Mouse (Mus musculus): ENCODE measurements around the gene Siah1b.

The Siah1b gene

DNA sequence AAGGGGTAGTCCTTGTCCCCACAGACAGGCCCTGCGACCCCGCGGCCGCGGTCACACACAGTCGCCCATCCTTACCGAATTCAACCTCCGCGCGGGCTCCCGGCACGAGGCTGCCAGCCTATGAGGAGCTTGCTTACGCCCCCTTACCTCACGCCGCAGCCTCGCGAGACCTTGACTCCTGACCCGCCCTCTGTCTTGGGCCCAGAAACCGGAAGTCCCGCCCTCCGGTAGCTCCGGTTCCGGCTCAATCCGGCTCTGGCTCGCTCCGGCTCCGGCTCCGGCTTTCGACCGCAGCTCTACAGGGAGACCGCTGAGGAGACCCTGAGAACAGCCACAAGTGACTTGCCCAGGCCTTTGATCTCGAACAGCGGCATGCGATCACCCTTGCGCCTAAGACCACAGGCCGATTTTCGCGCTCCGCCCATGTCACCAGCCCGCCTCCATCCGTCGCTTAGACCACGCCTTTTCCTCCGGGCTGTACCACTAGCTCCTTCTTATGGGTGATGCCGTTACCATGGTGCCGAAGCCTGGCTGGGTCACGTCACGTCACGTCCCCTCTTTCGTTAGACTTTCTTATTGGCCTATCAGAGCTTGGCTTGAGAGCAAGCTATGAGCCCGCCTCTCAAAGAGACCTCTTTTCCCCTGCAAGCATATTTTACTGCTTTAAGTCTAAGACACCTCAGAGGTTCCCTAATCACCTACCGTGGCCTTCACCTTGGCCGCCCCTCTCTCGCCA lies at the start of gene Siah1b:
TSS of gene Siah1b (minus strand) at position 454 of the 736 bp plus-strand sequence.
- peak; percentile 77 for DNase-seq (ENCODE audit: low read depth)

DNA sequence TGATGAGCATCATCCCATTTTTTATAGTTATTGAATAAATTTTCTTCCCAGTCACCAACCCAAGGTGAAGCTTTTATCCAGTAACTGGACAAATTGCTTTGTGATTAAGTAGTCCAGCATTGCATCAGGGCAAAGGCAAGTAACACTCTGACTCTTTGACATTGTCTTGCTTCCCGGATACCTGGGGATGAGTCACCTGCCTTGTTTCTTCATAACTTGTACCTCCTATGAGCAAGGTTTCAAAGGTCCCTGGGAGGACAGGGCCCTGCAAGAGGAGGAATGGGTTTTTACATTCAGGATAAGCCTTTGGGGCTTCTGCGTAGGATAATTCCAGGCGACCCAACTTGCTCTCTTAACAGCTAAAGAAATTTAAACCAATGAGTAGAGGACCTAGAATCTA lies 47.6 kb upstream of the Siah1b start:
- DNase-seq (ENCODE audit: low read depth): no peak

DNA sequence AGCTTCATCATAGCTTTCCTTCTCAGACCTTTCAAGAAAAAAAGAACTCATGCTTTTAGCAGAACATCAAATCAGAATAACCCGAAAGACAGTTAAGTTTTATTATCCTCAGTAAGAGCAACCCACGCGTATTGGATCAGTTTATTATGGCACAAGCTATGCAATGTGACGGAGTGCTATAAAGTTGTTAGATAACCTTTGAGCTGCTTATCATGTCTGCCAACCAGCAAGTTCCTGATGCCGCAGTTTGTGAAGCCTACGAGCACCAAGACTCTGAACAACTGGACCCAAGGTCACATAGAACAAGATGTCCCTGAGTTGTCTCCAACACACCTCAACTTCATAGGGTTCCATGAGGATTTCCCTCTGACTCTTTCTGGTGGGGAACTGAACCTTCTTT lies 37.5 kb upstream of the Siah1b start:
- no peak for DNase-seq (ENCODE audit: low read depth)

DNA sequence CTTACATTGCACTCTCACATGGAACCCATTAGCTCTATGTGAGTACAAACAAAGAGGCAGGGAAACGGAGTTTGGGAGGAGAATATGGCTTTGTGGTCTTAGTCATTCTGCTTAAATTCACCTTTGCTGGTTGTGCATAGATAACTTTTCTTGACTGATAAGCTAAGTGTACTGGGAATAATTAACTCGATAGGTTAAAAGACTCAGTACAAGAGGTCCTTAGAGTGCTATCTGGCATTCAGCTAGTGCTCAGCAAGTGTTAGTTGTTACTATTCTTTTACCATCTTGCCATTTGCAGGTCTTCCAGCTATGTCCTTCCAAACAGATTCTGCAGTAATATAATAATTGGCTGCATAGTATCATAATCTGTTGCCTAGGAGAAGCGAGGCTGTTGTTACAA lies 34.9 kb upstream of the Siah1b start:
- no peak for DNase-seq (ENCODE audit: low read depth)

DNA sequence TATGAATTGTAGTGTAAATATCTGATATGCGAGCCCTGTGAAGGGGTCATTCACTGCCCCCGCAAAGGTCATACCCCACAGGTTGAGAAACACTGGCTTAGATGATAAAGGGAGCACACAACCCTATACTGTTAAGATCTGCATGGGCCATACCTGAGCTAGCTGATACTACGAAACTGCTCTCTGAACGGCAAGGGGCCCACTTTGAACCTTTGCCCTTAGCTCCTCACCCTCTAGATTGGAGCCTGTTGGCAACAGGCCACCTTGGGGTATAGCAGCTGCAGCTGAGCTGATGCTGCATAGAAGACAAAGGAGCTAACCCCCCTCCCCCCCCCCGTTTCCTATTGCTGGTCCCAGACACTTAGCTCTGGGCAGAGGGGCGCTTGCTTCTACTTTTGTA lies 26.4 kb upstream of the Siah1b start:
- DNase-seq (ENCODE audit: low read depth): no peak

DNA sequence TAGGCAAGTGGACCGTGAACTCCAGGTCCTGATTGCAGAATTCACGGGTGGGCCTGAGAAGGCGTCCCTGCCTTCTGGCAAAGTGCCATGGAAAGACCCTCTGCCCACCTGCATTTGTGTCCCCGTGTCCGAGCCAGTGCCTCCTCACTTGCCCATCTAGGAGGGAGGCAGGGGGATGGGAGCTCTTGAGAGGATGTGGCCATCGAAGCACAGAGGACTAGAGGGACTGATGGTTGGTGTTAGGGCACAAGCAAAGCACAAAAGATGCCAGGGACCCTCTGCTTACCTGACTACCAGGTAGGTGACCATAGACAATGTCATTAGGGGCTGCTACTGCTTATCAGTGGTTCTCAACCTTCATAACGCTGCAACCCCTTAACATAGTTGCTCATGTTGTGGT lies 25.9 kb upstream of the Siah1b start:
- no peak for DNase-seq (ENCODE audit: low read depth)

DNA sequence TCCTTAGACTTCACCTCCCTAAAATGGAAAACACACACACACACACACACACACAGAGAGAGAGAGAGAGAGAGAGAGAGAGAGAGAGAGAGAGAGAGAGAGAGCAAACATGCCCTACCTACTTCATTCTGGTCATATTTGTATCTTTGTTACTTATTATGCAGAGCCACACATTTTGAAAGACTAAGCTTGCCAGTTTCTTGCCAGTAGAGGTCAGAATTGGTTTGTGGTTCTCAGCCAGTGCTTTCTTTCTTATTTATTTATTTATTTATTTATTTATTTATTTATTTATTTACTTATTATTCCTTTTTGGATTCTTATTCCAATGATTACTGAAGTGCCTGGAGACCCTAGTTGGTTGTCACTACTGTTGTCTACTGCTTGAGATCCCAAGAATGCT lies 25.2 kb upstream of the Siah1b start:
- no peak for DNase-seq (ENCODE audit: low read depth)

DNA sequence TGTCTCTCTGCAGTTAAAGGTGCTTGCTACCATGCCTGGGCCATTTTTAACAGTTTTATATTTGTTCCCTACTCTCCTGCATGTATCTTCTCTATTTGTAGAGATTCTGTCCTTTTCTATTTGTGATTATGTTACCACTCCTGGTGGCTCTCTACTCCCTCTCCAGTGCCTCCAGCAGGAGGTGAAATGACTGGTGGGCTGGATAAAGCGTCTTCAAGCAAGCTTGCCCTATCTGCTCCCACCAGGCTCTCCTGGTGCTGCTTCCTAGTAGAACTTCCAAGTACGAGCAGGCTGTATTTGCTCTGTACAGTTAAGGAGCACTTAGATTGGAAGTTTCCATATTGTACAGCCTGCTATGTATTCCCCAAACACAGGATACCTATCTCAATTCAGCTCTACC lies 19.5 kb upstream of the Siah1b start:
- no peak for DNase-seq (ENCODE audit: low read depth)

DNA sequence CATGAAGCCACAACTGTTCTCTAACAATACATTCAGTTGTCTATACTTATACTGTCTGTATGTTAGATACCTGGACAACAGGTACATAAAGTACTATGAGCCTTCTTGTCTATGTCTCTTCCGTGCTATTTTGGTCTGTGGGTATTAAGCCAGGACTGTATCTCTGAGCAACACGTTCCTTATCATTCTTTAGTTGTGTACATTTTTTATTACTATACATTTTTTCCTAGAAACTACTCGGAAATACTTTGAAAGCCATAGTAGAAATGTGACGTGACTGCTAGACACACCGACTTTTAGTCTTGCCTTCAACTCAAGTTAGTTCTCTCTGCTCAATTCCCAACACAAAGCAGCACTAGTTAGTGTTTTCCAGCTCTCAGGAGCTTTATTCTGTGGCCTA lies 17.1 kb upstream of the Siah1b start:
- DNase-seq (ENCODE audit: low read depth): no peak

DNA sequence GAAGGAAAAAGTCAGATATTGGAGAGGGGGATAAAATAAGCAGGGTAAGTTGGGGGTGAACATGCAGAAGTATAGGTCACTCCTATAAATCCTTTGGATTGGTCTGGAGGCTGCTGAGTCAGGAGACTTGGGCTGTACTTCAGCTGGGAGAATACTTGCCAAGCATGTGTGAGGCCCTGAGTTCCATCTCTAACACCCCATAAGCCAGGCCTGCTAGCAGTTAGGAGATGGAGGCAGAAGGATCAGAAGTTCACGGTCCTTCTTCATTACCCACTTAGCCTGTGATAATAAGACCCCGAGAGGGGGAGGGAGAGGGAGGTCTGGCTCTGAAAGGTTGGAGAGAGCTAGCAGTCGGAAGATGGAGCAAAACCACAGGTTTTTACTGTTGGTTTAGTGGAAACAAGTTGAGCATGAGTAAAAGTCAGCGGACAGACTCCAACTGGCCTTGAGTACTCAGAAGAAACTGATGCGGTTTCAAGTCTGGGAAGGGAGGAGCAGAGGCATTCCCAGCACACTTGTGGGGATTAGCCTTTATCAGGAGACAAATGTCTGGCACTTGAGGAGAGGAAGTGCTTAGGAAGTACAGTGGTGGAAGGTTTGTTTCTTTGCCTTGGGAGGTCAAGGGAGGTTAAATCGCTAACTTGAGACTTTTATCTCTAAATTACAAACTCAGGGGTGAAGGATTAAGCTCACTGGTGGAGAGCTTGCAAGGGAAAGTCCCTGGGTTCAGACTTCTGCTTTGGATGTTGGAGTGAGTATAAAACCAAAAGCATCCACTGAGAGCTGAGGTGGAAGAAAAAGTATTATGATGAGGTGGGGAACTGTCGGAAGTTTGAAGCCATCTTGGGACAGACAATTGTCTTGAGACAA lies 16.2 kb upstream of the Siah1b start:
- DNase-seq (ENCODE audit: low read depth): no peak

DNA sequence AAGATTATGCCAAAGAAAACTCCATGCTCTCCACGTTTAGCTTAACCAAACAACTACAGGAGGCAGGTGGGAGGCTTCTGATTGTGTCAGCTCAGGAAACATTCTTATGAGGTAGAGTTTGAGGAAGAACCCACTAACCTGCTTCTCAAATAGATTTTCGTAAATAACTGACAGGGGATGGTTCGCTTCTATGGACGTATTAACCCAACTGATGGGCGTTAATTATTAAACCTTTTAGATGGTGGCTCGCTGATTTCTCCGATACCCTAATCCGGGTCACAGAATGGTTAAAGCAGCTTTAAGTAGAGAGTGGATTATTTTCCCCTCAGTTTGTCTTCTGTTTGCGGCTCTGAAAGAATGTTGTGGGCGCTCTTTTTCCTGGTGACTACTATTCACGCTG lies 13.6 kb upstream of the Siah1b start:
- DNase-seq (ENCODE audit: low read depth): no peak

DNA sequence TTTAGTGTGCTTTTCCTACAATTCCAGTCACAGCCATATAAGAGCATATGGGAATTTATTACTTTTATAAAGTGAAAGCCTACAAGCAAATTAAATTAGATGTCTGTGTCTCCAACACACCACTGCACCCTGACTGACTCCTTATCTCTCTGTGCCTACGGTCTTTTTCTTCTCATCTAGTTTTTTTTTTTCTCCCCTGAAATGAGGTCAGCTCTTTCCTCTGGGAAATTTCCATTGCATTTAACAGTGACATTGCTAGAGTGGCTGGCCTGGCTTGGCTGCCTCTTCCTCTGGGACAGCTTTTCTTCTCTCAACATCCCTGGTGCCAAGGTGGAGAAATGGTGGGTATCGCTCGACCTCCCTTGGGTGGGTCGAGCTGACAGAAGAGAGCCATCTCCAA lies 12.3 kb upstream of the Siah1b start, which contains the start of gene Cltrn:
TSS of gene Cltrn (plus strand) at position 249 of the 400 bp plus-strand sequence.
- no peak for DNase-seq (ENCODE audit: low read depth)

DNA sequence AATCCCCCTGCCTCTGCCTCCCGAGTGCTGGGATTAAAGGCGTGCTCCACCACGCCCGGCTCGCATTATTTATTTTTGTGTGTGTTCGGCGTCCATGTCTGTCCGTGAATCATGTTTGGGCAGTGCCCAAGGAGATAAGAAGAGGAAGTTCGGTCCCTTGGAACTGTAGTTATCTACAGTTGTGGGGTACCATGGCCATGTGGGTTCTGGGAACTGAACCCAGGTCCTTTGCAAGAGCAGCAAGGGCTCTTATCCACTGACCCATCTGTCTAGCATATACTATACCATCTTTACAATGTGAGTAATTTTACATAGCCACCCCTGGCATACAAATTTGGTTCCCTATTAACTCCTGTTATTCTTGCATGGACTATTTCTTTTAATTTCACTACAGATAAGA lies 5.7 kb upstream of the Siah1b start:
- no peak for DNase-seq (ENCODE audit: low read depth)

DNA sequence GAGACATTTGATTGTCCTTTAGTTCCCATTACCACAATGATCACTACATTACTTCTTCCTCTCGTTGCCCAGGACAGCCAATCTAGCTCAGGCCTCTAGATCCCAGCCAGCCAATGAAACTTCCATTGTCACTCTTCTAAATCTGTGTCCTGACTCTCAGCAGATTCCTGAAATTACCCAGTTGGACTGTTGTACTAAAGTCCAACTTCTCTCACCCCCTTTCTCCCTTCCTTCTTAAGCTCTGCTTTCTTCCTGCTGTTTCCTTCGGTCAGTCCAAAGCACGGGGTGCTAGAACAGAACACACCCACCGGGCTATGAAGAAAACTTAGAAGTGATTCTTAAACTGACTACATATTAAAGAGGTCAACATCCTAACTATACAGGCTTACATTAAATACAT lies 7.3 kb downstream of the Siah1b start:
- no peak for DNase-seq (ENCODE audit: low read depth)

DNA sequence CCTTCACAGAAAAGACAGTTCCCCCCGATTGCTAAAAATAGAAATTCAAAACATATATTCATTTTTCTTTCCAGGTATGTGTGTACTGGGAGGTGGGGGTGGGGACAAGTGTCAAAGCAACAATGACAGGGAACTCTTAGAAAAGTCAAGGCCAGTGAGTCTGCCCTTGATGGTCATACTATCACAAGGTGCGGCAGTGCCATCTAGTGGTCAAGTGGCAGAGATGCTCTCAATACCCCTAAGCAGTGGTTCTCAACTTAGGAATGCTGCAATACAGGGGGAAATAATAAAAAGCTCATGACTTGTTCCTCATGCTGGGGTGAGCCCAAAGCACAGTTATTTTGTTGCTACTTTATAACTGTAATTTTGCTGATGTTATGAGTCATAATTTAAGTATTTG lies 10.1 kb downstream of the Siah1b start:
- peak; percentile 67 for DNase-seq (ENCODE audit: low read depth)

DNA sequence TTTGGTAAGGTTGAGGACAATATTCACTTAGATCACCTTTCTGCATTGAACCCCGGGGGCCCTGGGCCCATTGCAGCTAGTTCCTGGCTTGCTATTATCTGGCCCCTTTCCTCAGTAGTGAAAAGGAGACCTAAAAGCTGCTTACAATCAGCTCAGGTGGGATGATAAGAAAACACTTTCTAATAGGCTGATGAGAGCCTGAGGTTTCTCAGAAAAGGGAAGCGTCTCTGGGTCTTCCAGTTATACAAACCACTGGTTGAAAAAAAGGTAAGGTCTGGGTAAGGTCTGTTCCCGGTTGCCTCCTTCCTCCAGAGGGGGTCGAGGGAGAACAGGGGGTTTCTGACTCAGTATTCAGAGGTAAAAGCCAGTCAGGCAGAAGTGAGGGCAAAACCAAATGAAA lies 17.2 kb downstream of the Siah1b start:
- DNase-seq (ENCODE audit: low read depth): no peak

DNA sequence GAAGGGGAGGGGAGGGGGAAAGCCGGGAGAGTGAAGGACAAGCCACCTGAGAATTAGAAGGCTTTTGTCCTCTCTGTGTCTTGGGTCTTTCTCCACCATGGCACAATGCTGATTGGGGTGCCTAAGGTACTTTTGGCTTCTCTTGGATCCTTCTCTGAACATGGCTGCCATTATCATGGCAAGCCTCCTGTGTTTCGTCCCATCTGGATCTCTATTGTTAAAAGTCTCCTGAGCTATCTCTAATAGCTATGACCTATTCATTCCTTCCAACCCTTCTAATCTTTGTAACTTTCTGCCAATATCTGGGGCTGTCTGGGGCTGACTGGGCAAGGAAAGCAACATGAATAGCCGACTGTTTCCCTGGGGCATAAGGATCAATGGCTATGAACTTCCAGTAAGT lies 17.8 kb downstream of the Siah1b start:
- DNase-seq (ENCODE audit: low read depth): no peak

DNA sequence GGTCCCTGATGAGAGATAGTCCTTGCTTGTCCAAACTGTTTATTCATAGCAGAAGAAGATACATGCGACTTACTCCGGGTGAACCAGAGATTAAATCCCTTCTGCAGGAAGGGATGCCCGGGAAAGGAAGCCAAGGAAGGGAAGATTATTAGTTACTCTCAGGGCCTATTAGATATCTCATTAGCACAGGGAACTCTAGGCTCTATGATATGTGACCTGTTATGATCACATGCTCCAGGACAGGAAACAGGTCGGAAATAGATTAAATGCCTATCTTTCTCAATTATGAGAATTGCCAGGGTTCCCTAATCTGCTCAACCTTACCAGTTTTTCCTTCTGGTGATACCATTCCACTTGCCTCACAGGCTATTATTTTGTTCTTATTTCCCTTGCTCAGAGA lies 20.6 kb downstream of the Siah1b start:
- DNase-seq (ENCODE audit: low read depth): no peak

DNA sequence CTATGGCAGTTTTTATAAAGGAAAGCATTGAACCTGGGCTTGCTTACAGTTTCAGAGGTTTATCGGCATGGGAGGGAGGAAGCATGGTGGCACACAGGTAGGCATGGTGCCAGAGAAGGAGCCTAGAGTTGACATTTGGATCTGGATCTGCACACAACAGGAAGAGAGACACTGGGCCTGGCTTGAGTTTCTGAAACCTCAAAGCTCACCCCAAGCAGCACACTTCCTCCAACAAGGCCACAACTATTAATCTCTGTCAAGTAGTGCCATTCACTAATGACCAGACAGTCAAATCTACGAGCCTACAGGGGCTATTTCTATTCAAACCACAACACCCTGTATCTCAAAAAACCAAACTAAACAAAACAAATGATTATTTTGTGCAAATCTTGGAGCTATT lies 29.6 kb downstream of the Siah1b start:
- DNase-seq (ENCODE audit: low read depth): no peak

DNA sequence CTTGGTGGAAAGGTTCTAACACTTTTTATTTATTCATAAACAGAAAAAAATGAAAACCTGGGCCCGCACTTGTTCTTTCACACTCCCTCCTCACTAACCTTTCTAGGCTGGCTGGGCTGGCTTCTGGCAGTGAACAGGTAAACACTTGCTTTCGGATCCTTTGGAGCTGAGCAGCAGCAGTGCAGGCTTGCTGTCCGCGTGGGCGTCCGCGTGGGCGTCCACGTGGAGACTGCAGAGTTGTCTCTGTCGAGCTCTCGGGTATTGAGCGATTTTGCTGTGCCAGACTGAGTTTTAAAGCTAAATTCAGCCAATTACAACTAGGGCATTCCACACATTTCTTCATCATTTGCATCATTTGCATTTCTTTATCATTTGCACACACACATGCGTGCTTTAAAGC lies 34.2 kb downstream of the Siah1b start:
- no peak for DNase-seq (ENCODE audit: low read depth)

DNA sequence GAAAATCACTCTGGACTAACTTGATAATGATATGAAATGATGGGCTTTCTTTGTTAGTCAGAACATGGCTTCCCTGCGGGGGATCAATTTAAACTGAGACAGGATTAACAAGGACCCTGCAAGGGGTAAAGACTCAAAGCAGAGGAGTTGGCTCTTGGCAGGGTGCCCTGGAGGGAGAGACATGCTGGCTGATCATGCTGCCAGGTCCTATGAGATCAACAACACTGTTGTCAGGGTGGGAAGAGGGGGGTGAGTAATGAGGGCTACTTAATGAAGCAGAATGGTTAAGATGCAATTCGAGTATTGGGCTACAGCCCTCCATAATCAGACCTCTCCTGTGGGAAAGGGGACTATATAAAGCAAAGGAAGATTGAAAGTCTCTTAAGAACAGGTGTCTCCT lies 37.4 kb downstream of the Siah1b start:
- DNase-seq (ENCODE audit: low read depth): no peak

DNA sequence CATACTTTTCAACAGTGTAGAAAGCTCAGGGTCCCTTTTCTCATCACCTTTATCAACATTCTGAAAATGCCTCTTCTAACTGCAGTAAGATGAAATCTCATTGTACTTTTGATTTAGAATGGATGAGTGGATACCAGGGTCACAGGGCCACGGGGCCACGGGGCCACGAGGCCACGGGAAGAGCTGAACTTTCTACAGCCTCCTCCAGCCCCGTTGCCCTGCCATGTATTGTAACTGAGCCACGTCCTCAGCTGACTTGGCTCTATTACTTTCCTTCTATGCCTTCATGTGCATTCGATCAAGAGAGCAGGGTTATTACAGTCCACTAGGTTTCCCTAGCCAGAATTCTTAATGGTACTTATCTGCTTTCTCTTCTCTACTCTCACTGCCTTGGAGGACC lies 40.4 kb downstream of the Siah1b start:
- DNase-seq (ENCODE audit: low read depth): no peak

DNA sequence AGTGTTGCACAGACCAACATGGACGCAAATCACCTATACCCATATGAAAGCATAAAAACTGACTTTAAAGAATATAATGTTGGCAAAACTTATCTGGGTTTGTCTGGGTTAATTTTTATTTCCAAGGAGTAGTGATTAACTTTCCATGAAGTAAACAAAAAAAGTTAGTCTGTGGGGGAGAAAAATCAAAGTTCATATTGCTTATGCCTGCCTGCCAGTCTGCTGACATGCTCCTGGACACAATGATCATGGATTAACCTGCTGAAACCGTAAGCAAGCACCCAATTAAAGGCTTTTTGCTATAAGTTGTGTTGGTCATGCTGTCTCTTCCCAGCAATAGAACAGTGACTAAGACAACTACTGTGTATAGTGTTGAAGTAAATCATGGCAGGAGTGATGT lies 40.9 kb downstream of the Siah1b start:
- no peak for DNase-seq (ENCODE audit: low read depth)

DNA sequence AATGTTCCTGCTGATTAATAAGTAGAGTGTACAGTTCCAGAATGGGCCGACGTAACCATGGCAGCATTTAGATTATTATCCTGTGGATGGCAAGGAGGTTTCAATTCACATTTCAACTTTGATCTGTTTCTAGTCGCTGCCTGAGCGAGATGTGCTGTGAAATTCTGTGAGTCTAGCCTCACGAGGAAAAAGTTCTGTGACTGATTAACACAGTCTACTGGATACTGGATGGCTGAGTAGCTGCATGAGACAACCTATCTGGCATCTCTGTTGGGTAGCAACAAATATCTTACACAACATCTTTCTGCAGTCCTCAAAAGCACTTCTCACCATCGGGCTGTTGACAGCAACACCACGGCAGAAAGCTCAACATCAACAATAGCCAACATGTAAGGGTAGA lies 43.8 kb downstream of the Siah1b start:
- DNase-seq (ENCODE audit: low read depth): no peak

Measured in c-Kit-positive CD71-negative TER-119-negative erythroid progenitor cells, embryonic 14.5 days (primary cell).